Mouse (Mus musculus): ENCODE results near the gene Srsf12. TPM values are rescaled to one million over a fixed set of nuclear protein-coding genes. Genes with fewer than 3 reads are reported as not detected.

Srsf12 gene
- polyA plus RNA-seq (2015; fragmentation: Nextera tagmentation; extraction: Ambion mirVana), result 0.07 and 0.13 TPM in 2 replicates

DNA sequence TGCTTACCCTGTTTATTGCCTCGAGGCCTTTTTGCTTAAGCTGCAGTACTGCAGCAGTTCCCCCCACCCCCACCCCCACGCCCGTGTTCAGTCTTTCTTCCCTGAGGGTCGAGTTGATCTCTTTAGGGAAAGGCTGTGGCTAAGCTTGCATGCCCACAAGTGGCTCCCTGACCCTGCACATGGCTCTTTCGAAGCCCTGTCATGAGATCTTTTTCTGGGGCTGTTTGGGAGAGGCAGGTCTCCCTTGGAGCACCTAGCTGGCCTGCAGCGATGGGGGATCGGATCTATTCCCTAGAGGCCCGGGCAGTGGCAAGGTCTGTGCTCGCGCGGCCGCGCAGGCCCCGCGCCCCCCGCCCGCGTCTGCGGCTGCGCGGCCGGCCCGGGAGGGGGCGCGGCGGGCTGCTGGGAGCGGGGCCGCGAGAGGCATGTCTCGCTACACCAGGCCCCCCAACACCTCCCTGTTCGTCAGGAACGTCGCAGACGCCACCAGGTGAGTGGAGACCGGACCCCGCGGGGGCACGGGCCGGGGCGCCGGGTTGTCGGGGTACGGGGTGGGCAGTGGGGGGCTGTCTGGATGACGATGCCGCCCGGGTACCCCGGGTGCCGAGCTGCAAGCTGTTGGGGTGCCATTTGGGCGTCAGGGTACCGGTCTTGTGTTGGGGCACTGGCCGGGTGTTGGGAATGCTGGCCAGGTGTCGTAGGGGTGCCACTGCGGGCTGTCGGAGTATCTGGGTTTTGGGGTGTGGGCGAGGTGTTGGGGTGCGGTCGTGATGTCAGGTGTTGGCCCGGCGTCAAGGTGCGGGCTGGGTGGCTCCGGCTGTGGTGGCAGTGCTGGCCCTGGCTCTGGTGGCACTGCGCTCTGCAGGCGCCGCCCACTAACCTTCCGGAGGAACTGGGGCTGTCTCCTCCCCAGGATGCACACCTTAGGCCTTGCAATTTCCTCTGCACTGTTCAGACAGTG lies at the start of gene Srsf12:
Gene Srsf12 (plus strand): TSS at position 111 of the 961 bp plus-strand sequence.
- WGBS (ENCODE audit: insufficient replicate concordance), result 3% methylated on average over 65 of the region's 65 CpGs
- no peak for ATAC-seq (ENCODE audit: insufficient read depth)

DNA sequence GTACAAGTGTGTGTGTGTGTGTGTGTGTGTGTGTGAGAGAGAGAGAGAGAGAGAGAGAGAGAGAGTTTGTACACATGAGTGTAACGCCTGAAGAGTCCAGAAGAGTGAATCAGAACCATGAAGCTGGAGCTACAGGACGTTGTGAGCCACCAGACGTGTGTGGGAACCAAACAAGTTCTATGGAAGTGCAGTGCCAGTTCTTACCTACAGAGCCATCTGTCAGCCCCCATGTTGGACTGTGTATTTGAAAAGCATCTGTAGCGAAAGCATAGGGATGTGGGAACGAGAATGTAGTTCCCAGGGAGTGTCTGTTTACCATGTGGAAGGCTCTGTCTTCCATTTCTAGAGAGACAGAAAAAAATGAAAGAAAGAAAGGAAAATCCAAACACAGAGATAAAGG lies 25.3 kb upstream of the Srsf12 start:
- peaks cover 23% of the 10 kb centered on the region for H3K27me3 ChIP-seq
- H3K9ac ChIP-seq, result no peak overlapping the region
- no peaks in the 10 kb centered on the region for H3K4me1 ChIP-seq (replicated peaks)
- no peaks in the 10 kb centered on the region for H3K36me3 ChIP-seq (replicated peaks)
- H3K4me3 ChIP-seq (replicated peaks), result no peak overlapping the region
- no peak overlapping the region for H3K27ac ChIP-seq (replicated peaks)
- H3K9me3 ChIP-seq (replicated peaks), result no peaks in the 10 kb centered on the region
- 52% methylated on average over 5 of the region's 5 CpGs for WGBS (ENCODE audit: insufficient replicate concordance)
- no peak for ATAC-seq (ENCODE audit: insufficient read depth)
- H3K4me2 ChIP-seq, result no peak overlapping the region

More for the DNA sequence above, at the start of gene Srsf12:
- Histone ChIP-seq H3K9me3 (replicated peaks) (no peaks in the 10 kb centered on the region), H3K4me1 (replicated peaks) (peaks cover 11% of the 10 kb centered on the region), H3K4me2 (peak within 1 kb of the TSS; percentile 75), H3K36me3 (replicated peaks) (no peaks in the 10 kb centered on the region), H3K27ac (replicated peaks) (no peak within 1 kb of the TSS), H3K9ac (peak within 1 kb of the TSS; percentile 32; the same call in 1 of the 2 replicates), H3K27me3 (peaks cover 32% of the 10 kb centered on the region), H3K4me3 (replicated peaks) (peak within 1 kb of the TSS; percentile 49)

DNA sequence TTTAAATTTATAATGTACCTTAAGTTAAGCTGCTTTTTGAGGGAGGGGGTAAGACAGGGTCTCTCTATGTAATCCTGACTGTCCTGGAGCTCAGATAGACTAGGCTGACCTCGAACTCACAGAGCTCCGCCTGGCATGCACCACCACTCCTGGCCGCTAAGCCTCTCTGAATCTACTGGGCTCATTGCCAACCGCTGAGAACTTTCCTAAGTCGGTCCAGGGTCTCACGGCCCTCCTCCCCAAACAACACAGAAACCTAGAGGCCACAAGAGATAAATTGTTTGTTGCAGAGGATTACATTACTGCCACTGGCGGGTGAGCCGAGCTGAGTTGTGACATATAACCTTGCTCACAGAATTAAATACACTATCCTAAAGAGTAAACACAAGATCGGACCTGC lies 20.6 kb upstream of the Srsf12 start:
- Histone ChIP-seq H3K27me3 (peaks cover 52% of the 10 kb centered on the region), H3K4me3 (replicated peaks) (no peak overlapping the region), H3K9ac (no peak overlapping the region), H3K9me3 (replicated peaks) (no peaks in the 10 kb centered on the region), H3K27ac (replicated peaks) (no peak overlapping the region), H3K4me2 (peak overlapping the region; percentile 77), H3K4me1 (replicated peaks) (peaks cover 11% of the 10 kb centered on the region), H3K36me3 (replicated peaks) (no peaks in the 10 kb centered on the region)
- no peak for ATAC-seq (ENCODE audit: insufficient read depth)
- 26% methylated on average over 9 of the region's 9 CpGs for WGBS (ENCODE audit: insufficient replicate concordance)

DNA sequence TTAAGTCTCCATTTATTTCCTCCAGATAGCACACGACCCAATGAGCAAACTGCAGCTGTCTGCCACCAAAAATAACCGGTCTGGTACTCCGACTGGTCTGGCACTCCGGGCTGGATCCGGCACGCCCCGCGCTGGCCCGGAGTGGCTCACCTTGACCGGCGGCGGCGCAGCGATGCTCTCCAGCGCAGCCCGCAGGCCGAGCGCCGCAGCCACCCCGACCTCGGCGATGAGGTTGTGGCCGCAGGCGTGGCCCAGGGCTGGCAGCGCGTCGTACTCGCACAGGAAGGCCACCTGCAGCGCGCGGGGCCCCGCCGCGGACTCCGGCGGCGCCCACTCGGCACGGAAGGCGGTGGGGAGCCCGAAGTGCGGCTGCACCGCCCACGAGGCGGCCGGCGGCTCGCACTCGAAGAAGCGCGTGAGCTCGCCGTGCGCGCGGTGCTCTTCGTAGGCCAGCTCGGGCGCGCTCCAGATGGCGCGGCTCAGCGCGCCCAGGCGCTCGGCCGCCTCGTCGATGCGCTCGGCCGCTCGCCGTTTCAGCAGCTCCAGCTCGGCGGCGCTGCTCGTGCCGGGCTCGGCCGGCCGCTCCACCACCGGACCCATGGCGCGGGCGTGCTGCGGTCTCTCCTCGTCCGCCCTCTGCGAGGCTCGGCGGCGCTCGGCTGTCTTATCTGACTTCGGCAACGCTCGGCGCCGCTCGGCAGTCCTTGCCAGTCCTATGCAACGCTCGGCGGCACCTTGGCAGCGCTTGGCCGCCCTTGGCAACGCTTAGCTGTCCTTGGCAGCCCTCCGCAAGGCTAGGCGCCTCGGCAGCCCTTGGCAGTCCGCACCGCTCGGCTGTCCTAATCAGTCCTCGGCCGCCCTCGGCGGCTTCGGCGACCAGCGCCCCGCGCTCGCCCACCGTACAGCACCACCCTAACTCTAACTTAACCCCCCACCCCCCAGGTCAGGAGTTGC lies 19.7 kb upstream of the Srsf12 start:
- Histone ChIP-seq H3K36me3 (replicated peaks) (no peaks in the 10 kb centered on the region), H3K27ac (replicated peaks) (0 out of 2 replicates have a peak overlapping the region, but pooled peaks have one; percentile 33), H3K4me1 (replicated peaks) (peaks cover 11% of the 10 kb centered on the region), H3K9me3 (replicated peaks) (no peaks in the 10 kb centered on the region), H3K4me2 (peak overlapping the region; percentile 77), H3K4me3 (replicated peaks) (peak overlapping the region; percentile 56), H3K27me3 (peaks cover 52% of the 10 kb centered on the region), H3K9ac (peak overlapping the region; percentile 21; the same call in 1 of the 2 replicates)
- ATAC-seq (ENCODE audit: insufficient read depth), result peak; percentile 83
- WGBS (ENCODE audit: insufficient replicate concordance), result under 1% methylated on average over 123 of the region's 123 CpGs

DNA sequence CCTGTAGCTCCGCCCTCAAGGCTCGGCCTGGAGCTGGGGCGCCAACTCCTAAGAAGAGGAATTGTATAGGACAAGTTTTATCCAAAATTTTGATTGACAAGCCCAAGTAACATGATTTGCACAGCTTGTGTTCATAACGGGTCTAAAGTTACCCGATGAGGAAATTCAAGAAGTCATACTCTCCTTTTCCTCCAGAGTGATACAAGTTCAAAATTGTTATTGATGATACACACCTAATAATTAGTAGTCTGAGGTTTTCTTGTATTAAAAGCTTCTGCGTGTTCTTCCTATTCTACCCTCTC lies 19.1 kb upstream of the Srsf12 start, which contains the start of gene Pm20d2:
Gene Pm20d2 (minus strand): TSS at position 3 of the 302 bp plus-strand sequence.
- Histone ChIP-seq H3K4me3 (replicated peaks) (peak within 1 kb of the TSS; percentile 56), H3K36me3 (replicated peaks) (no peaks in the 10 kb centered on the region), H3K9me3 (replicated peaks) (no peaks in the 10 kb centered on the region), H3K27me3 (peaks cover 52% of the 10 kb centered on the region), H3K9ac (peak within 1 kb of the TSS; percentile 21; the same call in 1 of the 2 replicates), H3K27ac (replicated peaks) (0 out of 2 replicates have a peak within 1 kb of the TSS, but pooled peaks have one; percentile 33), H3K4me2 (peak within 1 kb of the TSS; percentile 77), H3K4me1 (replicated peaks) (peaks cover 11% of the 10 kb centered on the region)
- ATAC-seq (ENCODE audit: insufficient read depth), result no peak
- WGBS (ENCODE audit: insufficient replicate concordance), result 15% methylated on average over 6 of the region's 6 CpGs

DNA sequence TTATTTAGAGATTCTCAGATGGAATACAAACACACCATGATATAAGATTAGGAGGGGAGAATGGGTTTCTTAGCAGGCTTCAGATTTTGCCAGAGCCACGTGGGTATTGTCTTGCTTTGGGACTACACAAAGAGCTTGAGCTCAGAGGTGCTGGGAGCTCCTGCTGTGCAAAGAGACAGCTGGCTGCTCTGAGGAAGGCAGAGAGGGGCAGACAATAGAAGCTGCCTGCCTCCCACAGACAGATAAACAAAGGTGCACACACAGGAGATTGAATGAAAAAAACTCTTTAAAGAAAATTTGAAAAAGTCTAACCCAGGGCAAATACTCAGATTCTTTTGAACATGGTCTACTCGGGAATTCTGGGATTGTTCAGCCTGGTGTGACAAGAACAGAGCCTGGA lies 10.7 kb upstream of the Srsf12 start:
- Histone ChIP-seq H3K4me3 (replicated peaks) (no peak overlapping the region), H3K4me1 (replicated peaks) (no peaks in the 10 kb centered on the region), H3K27ac (replicated peaks) (no peak overlapping the region), H3K4me2 (no peak overlapping the region), H3K27me3 (peaks cover 6% of the 10 kb centered on the region; the same call in 1 of the 2 replicates), H3K36me3 (replicated peaks) (no peaks in the 10 kb centered on the region), H3K9me3 (replicated peaks) (no peaks in the 10 kb centered on the region), H3K9ac (no peak overlapping the region)
- ATAC-seq (ENCODE audit: insufficient read depth), result no peak
- 16% methylated on average over 2 of the region's 2 CpGs for WGBS (ENCODE audit: insufficient replicate concordance)

DNA sequence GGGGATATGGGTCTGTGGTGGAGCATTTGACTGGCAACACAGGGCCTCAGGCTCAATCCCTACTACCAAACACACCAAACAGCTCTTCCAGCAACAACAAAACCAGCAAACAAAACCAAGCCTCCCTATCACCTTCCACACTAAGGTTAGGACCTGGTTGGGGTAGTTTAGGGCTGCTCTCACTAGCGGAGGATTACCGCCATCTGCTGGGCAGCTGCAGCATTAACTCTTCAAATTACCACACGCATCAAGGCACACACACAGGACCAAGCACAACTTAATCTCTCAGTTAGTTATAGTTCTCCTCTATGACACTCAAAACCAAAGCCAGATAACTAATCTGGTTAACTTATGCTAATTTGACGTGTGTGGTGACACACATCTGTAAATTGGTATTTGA lies 4.1 kb upstream of the Srsf12 start:
- H3K4me3 ChIP-seq (replicated peaks), result no peak overlapping the region
- no peaks in the 10 kb centered on the region for H3K9me3 ChIP-seq (replicated peaks)
- H3K27ac ChIP-seq (replicated peaks), result no peak overlapping the region
- H3K27me3 ChIP-seq, result peaks cover 18% of the 10 kb centered on the region
- 9% methylated on average over 4 of the region's 4 CpGs for WGBS (ENCODE audit: insufficient replicate concordance)
- no peaks in the 10 kb centered on the region for H3K36me3 ChIP-seq (replicated peaks)
- peaks cover 11% of the 10 kb centered on the region for H3K4me1 ChIP-seq (replicated peaks)
- ATAC-seq (ENCODE audit: insufficient read depth), result no peak
- H3K9ac ChIP-seq, result no peak overlapping the region
- no peak overlapping the region for H3K4me2 ChIP-seq

DNA sequence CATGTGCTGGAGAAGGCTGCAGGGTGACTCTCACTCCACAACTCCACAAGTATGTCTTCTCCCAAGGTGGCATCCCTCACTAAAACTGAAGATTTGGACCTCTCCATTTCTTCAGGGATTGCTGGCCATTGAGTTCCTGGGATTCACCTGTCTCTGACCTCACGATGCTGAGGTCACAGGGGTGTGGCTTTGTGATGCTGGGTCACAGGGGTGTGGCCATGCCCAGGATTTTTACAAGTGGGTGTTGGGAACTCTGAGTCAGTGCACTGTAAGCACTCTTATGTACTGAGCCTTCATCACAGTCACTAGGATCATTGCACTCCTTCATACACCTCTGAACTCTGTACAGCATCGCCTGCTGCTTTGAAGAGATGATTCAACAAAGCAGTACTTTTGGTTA lies 1.2 kb upstream of the Srsf12 start:
- Histone ChIP-seq H3K27ac (replicated peaks) (no peak overlapping the region), H3K9me3 (replicated peaks) (no peaks in the 10 kb centered on the region), H3K9ac (no peak overlapping the region), H3K36me3 (replicated peaks) (no peaks in the 10 kb centered on the region), H3K4me3 (replicated peaks) (no peak overlapping the region), H3K4me2 (no peak overlapping the region), H3K27me3 (peaks cover 32% of the 10 kb centered on the region), H3K4me1 (replicated peaks) (peaks cover 11% of the 10 kb centered on the region)
- no peak for ATAC-seq (ENCODE audit: insufficient read depth)
- WGBS (ENCODE audit: insufficient replicate concordance), result 48% methylated on average over 2 of the region's 2 CpGs

DNA sequence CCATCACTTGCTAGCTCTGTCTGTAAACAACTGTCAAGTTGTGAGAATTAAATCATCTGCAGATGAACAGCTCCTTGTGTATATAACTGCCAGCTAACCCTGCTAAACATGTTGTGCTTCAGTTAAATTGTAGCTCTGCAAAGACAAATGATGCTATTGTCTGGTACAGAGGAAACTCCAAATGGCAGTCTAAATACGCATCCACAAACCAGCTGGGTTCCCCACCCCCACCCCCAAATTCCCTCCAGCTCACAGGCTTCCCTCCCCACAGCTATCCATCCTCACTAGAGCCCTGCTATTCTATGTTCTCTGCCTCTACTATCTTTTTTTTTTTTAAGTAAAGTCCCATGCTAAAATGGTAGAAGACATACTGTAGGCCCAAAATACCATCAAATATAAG lies 13.1 kb downstream of the Srsf12 start:
- Histone ChIP-seq H3K36me3 (replicated peaks) (no peaks in the 10 kb centered on the region), H3K4me2 (no peak overlapping the region), H3K9me3 (replicated peaks) (no peaks in the 10 kb centered on the region), H3K27me3 (no peaks in the 10 kb centered on the region), H3K4me1 (replicated peaks) (no peaks in the 10 kb centered on the region), H3K27ac (replicated peaks) (no peak overlapping the region), H3K4me3 (replicated peaks) (no peak overlapping the region), H3K9ac (no peak overlapping the region)
- ATAC-seq (ENCODE audit: insufficient read depth), result no peak
- 71% methylated on average over 1 of the region's 1 CpGs for WGBS (ENCODE audit: insufficient replicate concordance)

DNA sequence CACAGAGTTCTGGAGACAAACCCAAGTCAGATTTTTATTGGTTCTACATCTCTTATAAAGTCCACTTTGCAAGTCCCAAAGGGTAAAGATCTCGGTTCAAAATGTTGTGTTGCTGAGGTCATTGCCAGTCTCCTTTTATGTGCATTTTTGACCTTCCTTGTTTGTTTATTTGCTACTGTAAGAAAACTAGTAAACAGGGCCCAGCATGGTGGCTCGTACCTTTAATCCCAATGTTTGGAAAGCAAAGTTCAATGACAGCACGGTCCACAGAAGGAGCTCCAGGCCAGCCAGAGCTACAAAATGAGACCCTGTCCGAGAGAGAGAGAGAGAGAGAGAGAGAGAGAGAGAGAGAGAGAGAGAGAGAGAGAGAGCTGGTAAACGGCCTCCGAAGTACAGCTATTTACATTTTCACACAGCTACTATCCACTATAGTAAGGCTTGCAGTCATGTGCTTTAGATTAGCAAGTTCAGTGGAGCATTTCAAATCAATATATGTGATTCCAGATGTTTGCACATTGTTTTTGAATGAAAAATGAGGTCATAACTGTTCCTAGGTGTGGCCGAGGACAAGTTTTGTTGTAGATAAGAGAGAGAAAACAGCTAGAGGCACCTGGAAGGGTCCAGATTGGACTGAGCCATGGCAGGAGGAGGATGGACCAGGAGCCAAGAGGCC lies 15.3 kb downstream of the Srsf12 start:
- ATAC-seq (ENCODE audit: insufficient read depth), result no peak
- Histone ChIP-seq H3K4me2 (no peak overlapping the region), H3K27ac (replicated peaks) (no peak overlapping the region), H3K27me3 (no peaks in the 10 kb centered on the region), H3K36me3 (replicated peaks) (no peaks in the 10 kb centered on the region), H3K9ac (no peak overlapping the region), H3K9me3 (replicated peaks) (no peaks in the 10 kb centered on the region), H3K4me3 (replicated peaks) (no peak overlapping the region), H3K4me1 (replicated peaks) (no peaks in the 10 kb centered on the region)
- WGBS (ENCODE audit: insufficient replicate concordance), result 47% methylated on average over 7 of the region's 7 CpGs

Measured in liver, embryonic 15.5 days (tissue).